13 mouse cellular contexts compared by ENCODE assay signal in genomic region chr6:36775647-36776360, GRCm38 (mm10). TPM values are rescaled to one million over a fixed set of nuclear protein-coding genes. Genes with fewer than 3 reads are reported as not detected.
DNase-seq lines count a peak whose midpoint lies in the region; ATAC-seq lines count a peak whose summit lies in the region.
"Had no signal": no experiment of that assay in that cellular context is flagged by ENCODE, and none has a peak within 500 bp of the region (broad histone marks: within the 10 kb centered on the region; RNA-seq: fewer than 3 reads in every experiment).

No protein-coding gene starts in this region.

- no peaks in the 10 kb centered on the region for H3K36me3 ChIP-seq in forebrain, embryonic 11.5 days (ENCODE audit: control insufficient read depth, insufficient read depth, low read length)
- no peaks in the 10 kb centered on the region for H3K36me3 ChIP-seq in hindbrain, embryonic 16.5 days (ENCODE audit: control insufficient read depth, insufficient read depth, low read length)
- peaks cover 8% of the 10 kb centered on the region; the same call in 1 of the 2 replicates for H3K36me3 ChIP-seq in neural tube, embryonic 12.5 days

- H3K4me2 ChIP-seq in forebrain, embryonic 11.5 days (ENCODE audit: low read depth, low read length, severe bottlenecking) = peak overlapping the region; percentile 29; the same call in 1 of the 2 replicates
- H3K4me2 ChIP-seq in hindbrain, embryonic 16.5 days (ENCODE audit: low read length) = no peak overlapping the region
- peak overlapping the region; percentile 32 for H3K4me2 ChIP-seq in neural tube, embryonic 12.5 days (replicated peaks)

- ATAC-seq in forebrain, embryonic 11.5 days (replicated peaks; ENCODE audit: low FRiP score) = peak; percentile 89
- ATAC-seq in hindbrain, embryonic 16.5 days = peak; percentile 78
- ATAC-seq in neural tube, embryonic 12.5 days (ENCODE audit: low FRiP score, low read depth) = peak; percentile 85

- 9% methylated on average over 10 of the region's 10 CpGs for WGBS in forebrain, embryonic 11.5 days
- WGBS in hindbrain, embryonic 16.5 days = 19% methylated on average over 10 of the region's 10 CpGs
- WGBS in neural tube, embryonic 12.5 days = 12% methylated on average over 10 of the region's 10 CpGs

- H3K9ac ChIP-seq in forebrain, embryonic 11.5 days (ENCODE audit: low read length) = no peak overlapping the region
- H3K9ac ChIP-seq in hindbrain, embryonic 16.5 days (ENCODE audit: low read depth, low read length) = no peak overlapping the region
- no peak overlapping the region for H3K9ac ChIP-seq in neural tube, embryonic 12.5 days

- no peaks in the 10 kb centered on the region for H3K9me3 ChIP-seq in forebrain, embryonic 11.5 days (ENCODE audit: control insufficient read depth, low read length)
- H3K9me3 ChIP-seq in hindbrain, embryonic 16.5 days (ENCODE audit: control insufficient read depth, low read length) = no peaks in the 10 kb centered on the region
- no peaks in the 10 kb centered on the region for H3K9me3 ChIP-seq in neural tube, embryonic 12.5 days

- no peak overlapping the region for H3K4me3 ChIP-seq in forebrain, embryonic 11.5 days (ENCODE audit: low read depth, low read length)
- H3K4me3 ChIP-seq in hindbrain, embryonic 16.5 days (ENCODE audit: low read length) = no peak overlapping the region
- H3K4me3 ChIP-seq in neural tube, embryonic 12.5 days = no peak overlapping the region

- H3K27ac ChIP-seq in forebrain, embryonic 11.5 days (ENCODE audit: low read depth, low read length) = peak overlapping the region; percentile 46; the same call in 1 of the 2 replicates
- H3K27ac ChIP-seq in hindbrain, embryonic 16.5 days (ENCODE audit: low read depth, low read length) = peak overlapping the region; percentile 5; the same call in 1 of the 2 replicates
- 0 out of 2 replicates have a peak overlapping the region, but pooled peaks have one; percentile 8 for H3K27ac ChIP-seq in neural tube, embryonic 12.5 days
- H3K27ac ChIP-seq: kidney, postnatal 0 days had no signal

- H3K27me3 ChIP-seq in forebrain, embryonic 11.5 days (ENCODE audit: control insufficient read depth, insufficient read depth, low read length) = no peaks in the 10 kb centered on the region
- no peaks in the 10 kb centered on the region for H3K27me3 ChIP-seq in hindbrain, embryonic 16.5 days (replicated peaks; ENCODE audit: control insufficient read depth, insufficient read depth, low read length)
- peaks cover 7% of the 10 kb centered on the region; the same call in 1 of the 2 replicates for H3K27me3 ChIP-seq in neural tube, embryonic 12.5 days (replicated peaks)

- intact Hi-C loops in left cerebral cortex, postnatal 25 days (cut with DNase I) = loop anchor here (2.0 to 5.0 kb wide), 2 partner anchors 33 to 71 kb away; no protein-coding TSS in a partner anchor

- H3K4me1 ChIP-seq in forebrain, embryonic 11.5 days (replicated peaks; ENCODE audit: control insufficient read depth, insufficient read depth, low read length) = peaks cover 17% of the 10 kb centered on the region; the same call in 1 of the 2 replicates
- H3K4me1 ChIP-seq in hindbrain, embryonic 16.5 days (ENCODE audit: control insufficient read depth, insufficient read depth, low read depth, low read length) = peaks cover 26% of the 10 kb centered on the region
- peaks cover 52% of the 10 kb centered on the region for H3K4me1 ChIP-seq in neural tube, embryonic 12.5 days

- DNase-seq in embryo, embryonic 11.5 days (ENCODE audit: low read depth, low spot score) = peak; percentile 44
- DNase-seq in forebrain, embryonic 11.5 days (ENCODE audit: low spot score) = peak; percentile 61
- DNase-seq in T-cell, adult 2 months (ENCODE audit: low spot score) = no peak
- no peak for DNase-seq in urinary bladder, postnatal 14 days (ENCODE audit: low spot score)
- DNase-seq in left cerebral cortex, postnatal 25 days (ENCODE audit: low spot score in 2 of 2) = no peak
- DNase-seq: cerebellum, postnatal 25 days; lung, adult 18-20 months; thymus, postnatal 4 days had no signal

RNA-seq across cellular contexts. Expression of gene Ptn, which starts 34.2 kb away (rescaled TPM):
- 188 and 192 TPM in 2 replicates for polyA plus RNA-seq in forebrain, embryonic 11.5 days (2014; fragmentation: Nextera tagmentation; extraction: Ambion mirVana)
- 800 and 988 TPM in 2 replicates for polyA plus RNA-seq in hindbrain, embryonic 16.5 days (2015; fragmentation: Nextera tagmentation; extraction: Ambion mirVana)
- polyA plus RNA-seq in neural tube, embryonic 12.5 days (2016; fragmentation: Nextera tagmentation; extraction: Ambion mirVana) = 408 and 427 TPM in 2 replicates
- 100 to 1,000 TPM; 440 to 472 TPM for total RNA-seq in left cerebral cortex, postnatal 25 days (2021)
- total RNA-seq: granulocyte monocyte progenitor cell, adult 5-6 weeks; megakaryocyte, adult 5-6 weeks had no signal

Comparison
In these comparisons a context has a peak if more than half of its experiments do, and no peak if none do; other contexts are left out.
1. DNase-seq: peak in embryo, embryonic 11.5 days (single experiment) and forebrain, embryonic 11.5 days (single experiment); none in T-cell, adult 2 months (single experiment), urinary bladder, postnatal 14 days (single experiment) and left cerebral cortex, postnatal 25 days (0 of 2).
2. Peak in every context shown above with its lines, with median percentiles within 50 percentile points of each other: ATAC-seq and H3K27ac ChIP-seq.